Mouse (Mus musculus) G1E (cell line): Measurements from ENCODE around the gene Vax1. TPM values are rescaled to one million over a fixed set of nuclear protein-coding genes. Genes with fewer than 3 reads are reported as not detected.

ENCODE experiments used
- ATAC-seq: 2 replicates; pipeline ENCODE4 v1.8.0; 2016; ENCODE audit warnings: mild to moderate bottlenecking; ENCODE audit not compliant: insufficient number of reproducible peaks, poor library complexity, low FRiP score, severe bottlenecking; ENCODE audit errors: extremely low read depth
- DNase-seq: peaks from one replicate; pipeline ENCODE4 v3.0.0; 2012; ENCODE audit warnings: low spot score
- H3K27me3 ChIP-seq: 2 replicates; pipeline ENCODE4 v1.6.1; 2012; ENCODE audit warnings: mild to moderate bottlenecking, low read length, inconsistent platforms; ENCODE audit not compliant: insufficient read depth
- H3K36me3 ChIP-seq: replicated peaks from 2 replicates; pipeline ENCODE3; 2012; ENCODE audit warnings: mild to moderate bottlenecking, inconsistent platforms
- H3K4me1 ChIP-seq: 2 replicates; pipeline ENCODE4 v1.6.1; 2012; ENCODE audit warnings: low read depth, low read length, inconsistent platforms, mixed read lengths; ENCODE audit not compliant: insufficient read depth
- H3K4me3 ChIP-seq: 2 replicates; pipeline ENCODE4 v1.5.1; 2012; ENCODE audit warnings: low read depth, mild to moderate bottlenecking, inconsistent platforms, low read length, moderate library complexity, mixed read lengths
- H3K9me3 ChIP-seq: replicated peaks from 2 replicates; pipeline ENCODE4 v1.6.1; 2012; ENCODE audit warnings: inconsistent platforms
- CTCF ChIP-seq: IDR thresholded peaks from 2 replicates; pipeline ENCODE4 v1.5.1; 2012; ENCODE audit warnings: low read depth, low read length, inconsistent platforms, mixed read lengths
- GATA1 ChIP-seq: IDR thresholded peaks from 2 replicates; pipeline ENCODE4 v1.6.1; 2012; ENCODE audit warnings: borderline replicate concordance, low read length, inconsistent platforms, mixed read lengths
- GATA2 ChIP-seq: IDR thresholded peaks from 2 replicates; pipeline ENCODE4 v1.6.1; 2012; ENCODE audit warnings: low read depth, low read length, inconsistent platforms, borderline replicate concordance
- POLR2AphosphoS5 ChIP-seq: IDR thresholded peaks from 2 replicates; pipeline ENCODE4 v1.6.1; 2012; ENCODE audit warnings: low read depth, low read length, inconsistent platforms; ENCODE audit not compliant: insufficient replicate concordance
- TAL1 ChIP-seq: conservative IDR thresholded peaks from 2 replicates; pipeline ENCODE4 v1.6.1; 2012; ENCODE audit warnings: low read depth, low read length, inconsistent platforms, mixed read lengths
- polyA plus RNA-seq: library from polyadenylated mRNA; stranded (reverse); fragments of >175 nt; gene quantifications from 2 replicates; pipeline ENCODE4 v1.2.3, GENCODE M21; 2012
- total RNA-seq, 2 experiments: library from RNA; stranded (forward) in 1 of 2; stranded (reverse) in 1 of 2; fragments of 200-1000 nt in 1 of 2; fragments of >200 nt in 1 of 2; fragmentation: Nextera tagmentation in 1 of 2; gene quantifications; 2 replicates each; pipeline ENCODE4 v1.2.3; 2014 to 2017

Gene Vax1
- total and polyA plus RNA-seq, 3 experiments = not detected

- peaks cover 6% of the 10 kb centered on the region for H3K9me3 ChIP-seq
- TF ChIP-seq CTCF (no peak), POLR2AphosphoS5 (no peak), GATA2 (no peak), GATA1 (no peak), TAL1 (no peak)
- no peak for ATAC-seq
- no peak overlapping the region for H3K4me3 ChIP-seq
- H3K4me1 ChIP-seq = no peaks in the 10 kb centered on the region; the same call in 1 of the 2 replicates
- H3K27me3 ChIP-seq = peaks cover 24% of the 10 kb centered on the region; the same call in 1 of the 2 replicates
- no peaks in the 10 kb centered on the region for H3K36me3 ChIP-seq
- DNase-seq = no peak
Observed at GRCm38 (mm10) chr19:59169143-59169935, 517 bp downstream of the Vax1 start.

- DNase-seq (no peak), ATAC-seq (no peak)
- no peaks in the 10 kb centered on the region for H3K36me3 ChIP-seq
- no peaks in the 10 kb centered on the region; the same call in 1 of the 2 replicates for H3K4me1 ChIP-seq
- no peak for TF ChIP-seq POLR2AphosphoS5
- no peak for TF ChIP-seq CTCF
- no peak for TF ChIP-seq TAL1
- TF ChIP-seq GATA1 = no peak
- TF ChIP-seq GATA2 = no peak
- H3K27me3 ChIP-seq = peaks cover 24% of the 10 kb centered on the region; the same call in 1 of the 2 replicates
- no peak overlapping the region for H3K4me3 ChIP-seq
- H3K9me3 ChIP-seq = peaks cover 6% of the 10 kb centered on the region
Observed at GRCm38 (mm10) chr19:59168386-59168905, 1.4 kb downstream of the Vax1 start.

DNA sequence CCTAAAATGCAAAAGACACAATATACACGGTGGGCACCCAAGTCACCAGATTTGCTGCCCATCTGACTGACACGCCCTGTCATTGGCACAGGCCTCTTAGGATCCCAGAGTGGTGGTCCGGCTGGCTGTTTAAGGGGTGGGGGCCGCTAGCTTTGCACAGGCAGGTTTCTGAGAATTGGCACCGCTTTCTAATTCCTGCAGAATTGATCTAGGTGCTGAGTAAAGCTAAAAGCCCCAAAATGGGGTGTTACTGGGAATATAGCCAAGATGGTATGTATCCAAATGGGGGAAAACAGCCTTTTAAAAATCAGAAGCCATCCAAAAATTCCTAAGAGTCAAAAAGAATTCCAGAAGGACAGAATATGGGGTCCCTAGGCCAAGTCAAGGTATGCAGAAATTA lies 2.0 kb downstream of the Vax1 start:
- peaks cover 24% of the 10 kb centered on the region; the same call in 1 of the 2 replicates for H3K27me3 ChIP-seq
- H3K9me3 ChIP-seq = peaks cover 6% of the 10 kb centered on the region
- no peaks in the 10 kb centered on the region; the same call in 1 of the 2 replicates for H3K4me1 ChIP-seq
- no peak overlapping the region for H3K4me3 ChIP-seq
- no peaks in the 10 kb centered on the region for H3K36me3 ChIP-seq
- TF ChIP-seq POLR2AphosphoS5 = no peak
- no peak for TF ChIP-seq GATA2
- no peak for TF ChIP-seq TAL1
- TF ChIP-seq GATA1 = no peak
- TF ChIP-seq CTCF = no peak
- ATAC-seq = no peak
- no peak for DNase-seq

GRCm38 (mm10) chr19:59166879-59167278 lies 3.0 kb downstream of the Vax1 start:
- no peak overlapping the region for H3K4me3 ChIP-seq
- H3K4me1 ChIP-seq = no peaks in the 10 kb centered on the region; the same call in 1 of the 2 replicates
- DNase-seq (no peak), ATAC-seq (no peak)
- H3K27me3 ChIP-seq = peaks cover 26% of the 10 kb centered on the region; the same call in 1 of the 2 replicates
- H3K9me3 ChIP-seq = peaks cover 6% of the 10 kb centered on the region
- TF ChIP-seq CTCF = no peak
- TF ChIP-seq TAL1 = no peak
- TF ChIP-seq GATA1 = no peak
- no peaks in the 10 kb centered on the region for H3K36me3 ChIP-seq

DNA sequence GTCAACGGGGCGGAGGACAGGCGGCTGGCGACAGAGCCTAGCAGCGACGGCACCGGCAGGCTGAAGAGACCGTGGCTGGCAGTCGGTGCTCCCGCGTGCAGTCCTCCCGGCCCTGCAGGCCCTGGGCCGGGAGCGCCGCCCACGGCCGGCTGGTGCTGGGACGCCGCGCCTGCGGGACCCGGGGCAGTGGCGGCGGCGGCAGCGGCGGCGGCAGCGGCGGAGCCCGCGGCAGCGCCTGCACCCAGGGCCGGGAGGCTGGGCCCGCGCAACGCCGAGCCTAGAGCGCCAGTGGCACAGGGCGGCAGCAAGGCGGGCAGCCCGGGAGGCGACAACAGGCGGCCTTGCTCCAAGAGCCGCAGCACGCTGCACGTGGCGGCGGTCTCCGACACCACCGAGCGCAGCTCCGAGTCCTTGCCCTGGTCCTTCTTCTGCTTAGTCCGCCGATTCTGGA lies 3.5 kb downstream of the Vax1 start:
- no peaks in the 10 kb centered on the region; the same call in 1 of the 2 replicates for H3K4me1 ChIP-seq
- no peak overlapping the region for H3K4me3 ChIP-seq
- H3K9me3 ChIP-seq = peaks cover 6% of the 10 kb centered on the region
- H3K27me3 ChIP-seq = peaks cover 26% of the 10 kb centered on the region; the same call in 1 of the 2 replicates
- no peaks in the 10 kb centered on the region for H3K36me3 ChIP-seq
- DNase-seq = no peak
- no peak for ATAC-seq
- no peak for TF ChIP-seq TAL1
- no peak for TF ChIP-seq CTCF
- TF ChIP-seq GATA1 = no peak
- TF ChIP-seq GATA2 = no peak

- ATAC-seq = no peak
- DNase-seq = no peak
- TF ChIP-seq TAL1 (no peak), GATA1 (no peak), GATA2 (no peak), CTCF (no peak), POLR2AphosphoS5 (no peak)
- H3K4me3 ChIP-seq = no peak overlapping the region
- H3K36me3 ChIP-seq = no peaks in the 10 kb centered on the region
- H3K4me1 ChIP-seq = no peaks in the 10 kb centered on the region
- peaks cover 26% of the 10 kb centered on the region; the same call in 1 of the 2 replicates for H3K27me3 ChIP-seq
- peaks cover 6% of the 10 kb centered on the region for H3K9me3 ChIP-seq
Observed at GRCm38 (mm10) chr19:59165577-59165976, 4.3 kb downstream of the Vax1 start.
